Mouse (Mus musculus) thymus, adult 2 months (tissue): Measurements from ENCODE around the gene Macrod2. TPM values are rescaled to one million over a fixed set of nuclear protein-coding genes. Genes with fewer than 3 reads are reported as not detected.

Experiments
- DNase-seq: peaks from one replicate; pipeline ENCODE4 v3.0.0; 2021
- H3K27ac ChIP-seq: fragments of 200-500 bp; 2 replicates; pipeline ENCODE4 v1.5.1; 2012; ENCODE audit warnings: low read length, control low read depth; ENCODE audit not compliant: control insufficient read depth, insufficient read depth
- H3K27me3 ChIP-seq: fragments of 200-500 bp; 2 replicates; pipeline ENCODE4 v1.6.1; 2012; ENCODE audit warnings: mild to moderate bottlenecking, low read length, moderate library complexity, mixed read lengths; ENCODE audit not compliant: control insufficient read depth, insufficient read depth
- H3K36me3 ChIP-seq: fragments of 200-500 bp; 2 replicates; pipeline ENCODE4 v1.6.1; 2012; ENCODE audit warnings: mild to moderate bottlenecking, low read length, moderate library complexity; ENCODE audit not compliant: control insufficient read depth, insufficient read depth
- H3K4me1 ChIP-seq: fragments of 200-500 bp; replicated peaks from 2 replicates; pipeline ENCODE4 v1.6.1; 2012; ENCODE audit warnings: low read length; ENCODE audit not compliant: control insufficient read depth, insufficient read depth
- H3K4me3 ChIP-seq: fragments of 200-500 bp; 2 replicates; pipeline ENCODE4 v1.5.1; 2012; ENCODE audit warnings: mild to moderate bottlenecking, low read length, control low read depth, moderate library complexity; ENCODE audit not compliant: control insufficient read depth, insufficient read depth
- CTCF ChIP-seq: fragments of 200-500 bp; IDR thresholded peaks from 2 replicates; pipeline ENCODE4 v1.5.1; 2012; ENCODE audit warnings: mild to moderate bottlenecking, control low read depth, low read length, moderate library complexity, borderline replicate concordance; ENCODE audit not compliant: control insufficient read depth, poor library complexity, insufficient read depth; ENCODE audit errors: extremely low read depth
- POLR2A ChIP-seq: fragments of 200-500 bp; IDR thresholded peaks from 2 replicates; pipeline ENCODE4 v1.6.1; 2012; ENCODE audit warnings: mild to moderate bottlenecking, low read length, control low read depth, moderate library complexity; ENCODE audit not compliant: control insufficient read depth, poor library complexity, insufficient read depth; ENCODE audit errors: extremely low read depth
- WGBS: fragments of 180-500 bp; shearing (Covaris S2); methylation state at CpG from one replicate; pipeline ENCODE4 v1.1.7; 2018; 5-methylcytosine and 5-hydroxymethylcytosine counted together
- polyA plus RNA-seq: library from polyadenylated mRNA; depleted of rRNA; stranded (reverse); fragments of >200 nt; gene quantifications from 2 replicates; pipeline ENCODE4 v1.2.3, GENCODE M21; 2012

Gene Macrod2
- polyA plus RNA-seq, 1 experiment: 2.3 TPM

- Histone ChIP-seq H3K4me1 (no peaks in the 10 kb centered on the region), H3K4me3 (no peak overlapping the region), H3K27ac (no peak overlapping the region), H3K27me3 (no peaks in the 10 kb centered on the region), H3K36me3 (no peaks in the 10 kb centered on the region)
- WGBS: 74% methylated on average over 8 of the region's 8 CpGs
- TF ChIP-seq POLR2A (no peak), CTCF (no peak)
- DNase-seq: no peak
Observed at GRCm38 (mm10) chr2:142222137-142222921, 1827.2 kb downstream of the Macrod2 start.

DNA sequence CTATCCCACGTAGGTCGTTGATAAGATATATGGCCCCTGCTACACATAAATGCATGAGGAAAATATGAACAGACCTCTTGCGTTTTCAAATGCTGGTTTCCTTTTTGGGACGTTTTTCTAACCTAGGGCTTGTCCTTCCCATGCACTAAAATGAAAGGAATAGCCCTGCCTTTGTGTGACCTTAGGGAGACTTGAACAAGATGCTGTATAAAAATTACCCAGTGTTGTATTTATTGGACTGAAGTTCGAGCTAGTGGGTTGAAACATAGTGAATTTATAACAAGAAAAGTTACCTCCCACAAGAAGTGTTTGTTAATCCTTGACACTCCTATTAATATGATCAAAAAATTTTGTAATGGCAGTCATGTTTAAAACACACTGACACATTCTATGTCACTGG is 1827.8 kb downstream of the Macrod2 start:
- Histone ChIP-seq H3K4me3 (no peak overlapping the region), H3K27me3 (no peaks in the 10 kb centered on the region), H3K4me1 (no peaks in the 10 kb centered on the region), H3K36me3 (no peaks in the 10 kb centered on the region), H3K27ac (no peak overlapping the region)
- no peak for DNase-seq
- 80% methylated on average over 5 of the region's 5 CpGs for WGBS
- TF ChIP-seq POLR2A: no peak
- no peak for TF ChIP-seq CTCF

- Histone ChIP-seq H3K4me3 (no peak overlapping the region), H3K36me3 (no peaks in the 10 kb centered on the region), H3K27ac (no peak overlapping the region), H3K4me1 (no peaks in the 10 kb centered on the region), H3K27me3 (no peaks in the 10 kb centered on the region)
- no peak for DNase-seq
- no peak for TF ChIP-seq CTCF
- TF ChIP-seq POLR2A: no peak
- WGBS: 63% methylated on average over 4 of the region's 4 CpGs
Observed at GRCm38 (mm10) chr2:142230985-142231549, 1836.0 kb downstream of the Macrod2 start.

- no peak for TF ChIP-seq CTCF
- no peak for TF ChIP-seq POLR2A
- no peaks in the 10 kb centered on the region for H3K36me3 ChIP-seq
- DNase-seq: no peak
- WGBS: 72% methylated on average over 9 of the region's 9 CpGs
- no peak overlapping the region for H3K27ac ChIP-seq
- H3K27me3 ChIP-seq: no peaks in the 10 kb centered on the region
- H3K4me1 ChIP-seq: no peaks in the 10 kb centered on the region
- H3K4me3 ChIP-seq: no peak overlapping the region
Observed at GRCm38 (mm10) chr2:142232828-142233227, 1837.7 kb downstream of the Macrod2 start.

GRCm38 (mm10) chr2:142243483-142243882 is 1848.4 kb downstream of the Macrod2 start:
- no peak overlapping the region for H3K4me3 ChIP-seq
- no peaks in the 10 kb centered on the region for H3K36me3 ChIP-seq
- no peaks in the 10 kb centered on the region for H3K4me1 ChIP-seq
- no peak for DNase-seq
- no peak overlapping the region for H3K27ac ChIP-seq
- no peak for TF ChIP-seq CTCF
- no peak for TF ChIP-seq POLR2A
- no peaks in the 10 kb centered on the region for H3K27me3 ChIP-seq
- WGBS: 91% methylated on average over 4 of the region's 4 CpGs

DNA sequence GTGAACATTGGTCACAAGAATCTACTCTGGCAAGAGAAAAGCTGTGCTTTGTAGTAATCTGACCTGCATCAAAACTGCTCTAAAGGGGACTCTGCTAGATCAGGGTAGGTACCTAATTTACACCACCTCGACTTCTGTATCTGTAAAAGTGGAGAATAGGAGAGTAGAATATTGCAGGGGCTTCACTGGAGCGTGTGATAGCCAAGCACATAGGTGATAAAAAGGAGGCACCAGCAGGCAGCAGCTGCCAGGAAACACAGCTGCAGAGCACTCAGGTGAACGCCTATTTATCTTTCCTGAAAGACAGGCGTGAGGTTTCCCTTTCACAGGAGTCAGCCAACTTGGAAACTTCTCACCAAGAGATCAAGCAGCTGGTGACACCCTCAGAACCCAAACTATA is 1855.3 kb downstream of the Macrod2 start:
- no peaks in the 10 kb centered on the region for H3K36me3 ChIP-seq
- no peak for DNase-seq
- no peaks in the 10 kb centered on the region for H3K27me3 ChIP-seq
- H3K4me3 ChIP-seq: no peak overlapping the region
- H3K27ac ChIP-seq: no peak overlapping the region
- WGBS: 46% methylated on average over 4 of the region's 4 CpGs
- no peak for TF ChIP-seq CTCF
- no peak for TF ChIP-seq POLR2A
- H3K4me1 ChIP-seq: no peaks in the 10 kb centered on the region

GRCm38 (mm10) chr2:142251518-142251917 is 1856.4 kb downstream of the Macrod2 start:
- Histone ChIP-seq H3K4me1 (no peaks in the 10 kb centered on the region), H3K27me3 (no peaks in the 10 kb centered on the region), H3K27ac (no peak overlapping the region), H3K36me3 (no peaks in the 10 kb centered on the region), H3K4me3 (no peak overlapping the region)
- WGBS: 77% methylated on average over 2 of the region's 2 CpGs
- no peak for TF ChIP-seq CTCF
- TF ChIP-seq POLR2A: no peak
- no peak for DNase-seq
